23 mouse cellular contexts compared by ENCODE assay signal in genomic region chr9:101282651-101283050, GRCm38 (mm10). TPM values are rescaled to one million over a fixed set of nuclear protein-coding genes. Genes with fewer than 3 reads are reported as not detected.
DNase-seq lines count a peak whose midpoint lies in the region; ATAC-seq lines count a peak whose summit lies in the region.
"Had no signal": no experiment of that assay in that cellular context is flagged by ENCODE, and none has a peak within 500 bp of the region (broad histone marks: within the 10 kb centered on the region; RNA-seq: fewer than 3 reads in every experiment).

No protein-coding gene starts in this region.

- H3K9ac ChIP-seq in embryonic facial prominence, embryonic 14.5 days (ENCODE audit: low read depth, low read length): no peak overlapping the region
- H3K9ac ChIP-seq in intestine, embryonic 14.5 days (ENCODE audit: low read length): no peak overlapping the region
- no peak overlapping the region for H3K9ac ChIP-seq in intestine, embryonic 16.5 days (ENCODE audit: low read depth, low read length)
- H3K9ac ChIP-seq in kidney, embryonic 14.5 days (ENCODE audit: low read depth, low read length): no peak overlapping the region
- H3K9ac ChIP-seq: embryonic facial prominence, embryonic 15.5 days; forebrain, embryonic 15.5 days; hindbrain, embryonic 13.5 days had no signal

- no peak overlapping the region for H3K4me2 ChIP-seq in embryonic facial prominence, embryonic 14.5 days (ENCODE audit: low read depth, low read length)
- H3K4me2 ChIP-seq in intestine, embryonic 14.5 days (ENCODE audit: low read length): no peak overlapping the region
- H3K4me2 ChIP-seq in intestine, embryonic 16.5 days (ENCODE audit: low read depth, low read length): no peak overlapping the region
- H3K4me2 ChIP-seq in kidney, embryonic 14.5 days (replicated peaks; ENCODE audit: low read depth, low read length): no peak overlapping the region
- H3K4me2 ChIP-seq: embryonic facial prominence, embryonic 15.5 days; forebrain, embryonic 15.5 days; hindbrain, embryonic 13.5 days had no signal

- no peaks in the 10 kb centered on the region for H3K36me3 ChIP-seq in embryonic facial prominence, embryonic 14.5 days (ENCODE audit: control insufficient read depth, insufficient read depth, low read length)
- no peaks in the 10 kb centered on the region for H3K36me3 ChIP-seq in embryonic facial prominence, embryonic 10.5 days (replicated peaks)
- H3K36me3 ChIP-seq in intestine, embryonic 14.5 days (ENCODE audit: control insufficient read depth, insufficient read depth, low read length): no peaks in the 10 kb centered on the region
- H3K36me3 ChIP-seq in intestine, embryonic 16.5 days (ENCODE audit: control insufficient read depth, insufficient read depth, low read length): no peaks in the 10 kb centered on the region
- no peaks in the 10 kb centered on the region for H3K36me3 ChIP-seq in kidney, embryonic 14.5 days (ENCODE audit: control insufficient read depth, insufficient read depth, low read length)
- H3K36me3 ChIP-seq: embryonic facial prominence, embryonic 15.5 days; forebrain, embryonic 10.5 days; forebrain, embryonic 15.5 days; G1E; hindbrain, embryonic 13.5 days had no signal

- no peaks in the 10 kb centered on the region for H3K4me1 ChIP-seq in embryonic facial prominence, embryonic 14.5 days (ENCODE audit: control insufficient read depth, insufficient read depth, low read length)
- H3K4me1 ChIP-seq in embryonic facial prominence, embryonic 10.5 days: peaks cover 9% of the 10 kb centered on the region
- no peaks in the 10 kb centered on the region for H3K4me1 ChIP-seq in intestine, embryonic 14.5 days (replicated peaks; ENCODE audit: control insufficient read depth, insufficient read depth, low read length)
- no peaks in the 10 kb centered on the region for H3K4me1 ChIP-seq in intestine, embryonic 16.5 days (ENCODE audit: control insufficient read depth, insufficient read depth, low read length)
- H3K4me1 ChIP-seq in kidney, embryonic 14.5 days (ENCODE audit: control insufficient read depth, insufficient read depth, low read length): peaks cover 2% of the 10 kb centered on the region; the same call in 1 of the 2 replicates
- H3K4me1 ChIP-seq: embryonic facial prominence, embryonic 15.5 days; hindbrain, embryonic 13.5 days had no signal

- DNase-seq in embryonic facial prominence, embryonic 14.5 days (ENCODE audit: low spot score): peak; percentile 24
- DNase-seq in embryonic facial prominence, embryonic 10.5 days (ENCODE audit: low spot score): no peak
- peak; percentile 21 for DNase-seq in intestine, embryonic 14.5 days (ENCODE audit: low spot score)
- DNase-seq in kidney, adult 8-10 months: peak; percentile 53 to 80
- peak; percentile 40 for DNase-seq in adipocyte (ENCODE audit: low spot score)
- no peak for DNase-seq in cerebellum, postnatal 4 days (ENCODE audit: low spot score in 2 of 2)
- DNase-seq: adrenal gland, postnatal 10 days; B cell, adult 2 months; cerebellum, adult 11-12 months; cerebellum, adult 9-10 months; cerebellum, postnatal 25 days; gastrocnemius, postnatal 14 days; heart, postnatal 14 days had no signal

- no peak for ATAC-seq in embryonic facial prominence, embryonic 14.5 days (ENCODE audit: low read depth)
- ATAC-seq in intestine, embryonic 14.5 days (replicated peaks; ENCODE audit: low FRiP score, low TSS enrichment, low read depth): no peak
- no peak for ATAC-seq in intestine, embryonic 16.5 days
- no peak for ATAC-seq in kidney, embryonic 14.5 days (ENCODE audit: low FRiP score, low TSS enrichment)
- ATAC-seq: CD4-positive, CD25-positive, alpha-beta regulatory T cell, adult 4 months; forebrain, embryonic 15.5 days; hindbrain, postnatal 0 days had no signal

- no peaks in the 10 kb centered on the region for H3K9me3 ChIP-seq in embryonic facial prominence, embryonic 14.5 days (ENCODE audit: control insufficient read depth, low read length)
- no peaks in the 10 kb centered on the region for H3K9me3 ChIP-seq in embryonic facial prominence, embryonic 10.5 days
- no peaks in the 10 kb centered on the region for H3K9me3 ChIP-seq in intestine, embryonic 14.5 days (ENCODE audit: control insufficient read depth, low read length)
- no peaks in the 10 kb centered on the region for H3K9me3 ChIP-seq in intestine, embryonic 16.5 days (ENCODE audit: control insufficient read depth, low read length)
- H3K9me3 ChIP-seq in kidney, embryonic 14.5 days (ENCODE audit: control insufficient read depth, low read length): no peaks in the 10 kb centered on the region
- H3K9me3 ChIP-seq: embryonic facial prominence, embryonic 15.5 days; forebrain, embryonic 10.5 days; forebrain, embryonic 15.5 days; hindbrain, embryonic 13.5 days had no signal

- H3K4me3 ChIP-seq in embryonic facial prominence, embryonic 14.5 days (ENCODE audit: low read depth, low read length): no peak overlapping the region
- no peak overlapping the region for H3K4me3 ChIP-seq in embryonic facial prominence, embryonic 10.5 days
- H3K4me3 ChIP-seq in intestine, embryonic 14.5 days (ENCODE audit: low read depth, low read length): no peak overlapping the region
- no peak overlapping the region for H3K4me3 ChIP-seq in intestine, embryonic 16.5 days (ENCODE audit: low read length)
- no peak overlapping the region for H3K4me3 ChIP-seq in kidney, embryonic 14.5 days (ENCODE audit: low read length)
- H3K4me3 ChIP-seq: embryonic facial prominence, embryonic 15.5 days; erythroblast, embryonic 14.5 days; forebrain, embryonic 10.5 days; forebrain, embryonic 15.5 days; hindbrain, embryonic 13.5 days had no signal

- H3K27me3 ChIP-seq in embryonic facial prominence, embryonic 14.5 days (replicated peaks; ENCODE audit: control insufficient read depth, insufficient read depth, low read length): no peaks in the 10 kb centered on the region
- H3K27me3 ChIP-seq in embryonic facial prominence, embryonic 10.5 days (replicated peaks; ENCODE audit: low read depth, poor library complexity, severe bottlenecking): no peaks in the 10 kb centered on the region
- no peaks in the 10 kb centered on the region for H3K27me3 ChIP-seq in intestine, embryonic 14.5 days (replicated peaks; ENCODE audit: control insufficient read depth, insufficient read depth, low read length)
- no peaks in the 10 kb centered on the region for H3K27me3 ChIP-seq in intestine, embryonic 16.5 days (replicated peaks; ENCODE audit: control insufficient read depth, insufficient read depth, low read length)
- no peaks in the 10 kb centered on the region for H3K27me3 ChIP-seq in kidney, embryonic 14.5 days (ENCODE audit: control insufficient read depth, insufficient read depth, low read length)
- H3K27me3 ChIP-seq: embryonic facial prominence, embryonic 15.5 days; forebrain, embryonic 15.5 days; hindbrain, embryonic 13.5 days had no signal

- 51% methylated on average over 6 of the region's 6 CpGs for WGBS in embryonic facial prominence, embryonic 14.5 days
- whole genome bisulfite sequencing in embryonic facial prominence, embryonic 10.5 days: 77% methylated on average over 6 of the region's 6 CpGs
- 59% methylated on average over 6 of the region's 6 CpGs for WGBS in intestine, embryonic 14.5 days
- WGBS in intestine, embryonic 16.5 days: 64% methylated on average over 6 of the region's 6 CpGs
- 72% methylated on average over 6 of the region's 6 CpGs for WGBS in kidney, embryonic 14.5 days

- H3K27ac ChIP-seq in embryonic facial prominence, embryonic 14.5 days (replicated peaks; ENCODE audit: low read depth, low read length): no peak overlapping the region
- no peak overlapping the region for H3K27ac ChIP-seq in embryonic facial prominence, embryonic 10.5 days (replicated peaks)
- no peak overlapping the region for H3K27ac ChIP-seq in intestine, embryonic 14.5 days (ENCODE audit: low read depth)
- no peak overlapping the region for H3K27ac ChIP-seq in intestine, embryonic 16.5 days (ENCODE audit: low read length)
- H3K27ac ChIP-seq in kidney, embryonic 14.5 days (ENCODE audit: low read depth, low read length): no peak overlapping the region
- H3K27ac ChIP-seq: embryonic facial prominence, embryonic 15.5 days; forebrain, embryonic 10.5 days; forebrain, embryonic 15.5 days; hindbrain, embryonic 13.5 days; hindbrain, postnatal 0 days had no signal

RNA-seq across cellular contexts. Expression of gene Ppp2r3a, which starts 31.1 kb away (rescaled TPM):
- 25.3 and 29.8 TPM in 2 replicates for polyA plus RNA-seq in embryonic facial prominence, embryonic 14.5 days (2014; fragmentation: Nextera tagmentation; extraction: Ambion mirVana)
- polyA plus RNA-seq in embryonic facial prominence, embryonic 10.5 days (2016; fragmentation: Nextera tagmentation; extraction: Ambion mirVana): 10.6 and 10.9 TPM in 2 replicates
- 14.1 and 16.2 TPM in 2 replicates for polyA plus RNA-seq in intestine, embryonic 14.5 days (2014; fragmentation: Nextera tagmentation; extraction: Ambion mirVana)
- 7.4 and 8.1 TPM in 2 replicates for polyA plus RNA-seq in intestine, embryonic 16.5 days (2015; fragmentation: Nextera tagmentation; extraction: Ambion mirVana)
- polyA plus RNA-seq in kidney, embryonic 14.5 days (2014; fragmentation: Nextera tagmentation; extraction: Ambion mirVana): 15.3 and 23.5 TPM in 2 replicates
- polyA plus RNA-seq: G1E had no signal

Comparison
In these comparisons a context has a peak if more than half of its experiments do, and no peak if none do; other contexts are left out.
1. DNase-seq: peak in embryonic facial prominence, embryonic 14.5 days (single experiment), intestine, embryonic 14.5 days (single experiment), kidney, adult 8-10 months (2 of 2) and adipocyte (single experiment); none in embryonic facial prominence, embryonic 10.5 days (single experiment) and cerebellum, postnatal 4 days (0 of 2).